Mouse (Mus musculus): ENCODE measurements around the gene Gm20458. TPM values are rescaled to one million over a fixed set of nuclear protein-coding genes. Genes with fewer than 3 reads are reported as not detected.
A peak's percentile ranks its signal among the peaks of the same experiment; 100 is the strongest.

The Gm20458 gene
- polyA plus RNA-seq, 1 experiment from 2014 or later = 5.8 TPM

DNA sequence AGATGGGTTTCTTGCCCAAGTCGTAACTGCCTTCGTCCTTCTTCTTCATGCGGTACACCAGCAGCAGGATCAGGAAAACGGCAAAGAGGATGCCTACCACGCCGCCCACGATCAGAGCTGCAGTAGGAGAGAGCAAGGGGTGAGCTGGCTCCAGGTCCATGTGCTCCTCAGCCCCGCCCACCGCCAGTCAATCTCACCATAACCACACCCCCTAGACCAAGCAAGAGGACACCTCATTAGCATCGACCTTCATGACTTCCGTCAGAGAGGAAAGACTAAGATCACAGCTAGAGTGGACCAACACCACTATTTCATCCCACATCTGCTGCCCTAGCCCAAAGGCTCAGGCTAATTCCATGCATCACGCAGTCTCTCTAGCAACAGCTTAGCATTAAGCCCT lies 34.6 kb upstream of the Gm20458 start:
- ATAC-seq (no peak), DNase-seq (peak; percentile 50)
- peaks cover 48% of the 10 kb centered on the region for H3K36me3 ChIP-seq (replicated peaks; ENCODE audit: insufficient read depth, low read length)
- no peak for TF ChIP-seq CTCF (IDR thresholded peaks at IDR 0.05; ENCODE audit: low read depth)
- no peak for TF ChIP-seq EP300 (IDR thresholded peaks at IDR 0.05; ENCODE audit: low read depth)
- peaks cover 9% of the 10 kb centered on the region for H3K4me1 ChIP-seq (ENCODE audit: insufficient read depth)
- H3K4me2 ChIP-seq (ENCODE audit: low read depth, low read length) = no peak overlapping the region
- WGBS (ENCODE audit: insufficient replicate concordance) = 26% methylated on average over 12 of the region's 12 CpGs
- no peaks in the 10 kb centered on the region for H3K9me3 ChIP-seq (ENCODE audit: low read length)
- no peak overlapping the region for H3K9ac ChIP-seq (replicated peaks)
- no peak overlapping the region for H3K27ac ChIP-seq (ENCODE audit: low read depth)
- no peak overlapping the region for H3K4me3 ChIP-seq (ENCODE audit: low read depth, low read length)
- no peaks in the 10 kb centered on the region for H3K27me3 ChIP-seq (ENCODE audit: insufficient read depth, low read length)

DNA sequence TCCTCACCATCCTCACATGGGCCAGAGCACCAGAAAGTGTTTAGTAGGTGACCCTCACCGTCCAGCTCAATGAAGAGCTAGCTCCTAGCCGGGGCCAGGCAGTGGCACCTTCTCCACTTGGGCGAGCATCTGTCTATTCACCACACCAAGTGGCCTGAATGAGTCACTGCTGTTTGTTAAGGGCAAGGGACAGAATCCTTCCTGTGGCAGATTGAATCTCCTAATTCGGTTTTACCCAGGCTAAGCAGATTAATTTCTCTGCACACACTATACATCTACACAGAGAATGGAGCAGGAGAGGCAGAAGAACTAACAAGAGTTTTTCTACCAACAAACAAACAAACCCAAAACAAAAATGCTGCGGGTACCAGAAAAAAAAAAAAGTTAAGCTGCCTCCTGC lies 33.8 kb upstream of the Gm20458 start:
- ATAC-seq (no peak), DNase-seq (no peak)
- TF ChIP-seq EP300 (IDR thresholded peaks at IDR 0.05; ENCODE audit: low read depth) (no peak), CTCF (IDR thresholded peaks at IDR 0.05; ENCODE audit: low read depth) (no peak)
- Histone ChIP-seq H3K9me3 (ENCODE audit: low read length) (no peaks in the 10 kb centered on the region), H3K27me3 (ENCODE audit: insufficient read depth, low read length) (no peaks in the 10 kb centered on the region), H3K36me3 (replicated peaks; ENCODE audit: insufficient read depth, low read length) (peaks cover 50% of the 10 kb centered on the region), H3K27ac (ENCODE audit: low read depth) (no peak overlapping the region), H3K4me3 (ENCODE audit: low read depth, low read length) (no peak overlapping the region), H3K4me1 (ENCODE audit: insufficient read depth) (peaks cover 14% of the 10 kb centered on the region), H3K4me2 (ENCODE audit: low read depth, low read length) (no peak overlapping the region), H3K9ac (replicated peaks) (no peak overlapping the region)
- 73% methylated on average over 5 of the region's 5 CpGs for WGBS (ENCODE audit: insufficient replicate concordance)

DNA sequence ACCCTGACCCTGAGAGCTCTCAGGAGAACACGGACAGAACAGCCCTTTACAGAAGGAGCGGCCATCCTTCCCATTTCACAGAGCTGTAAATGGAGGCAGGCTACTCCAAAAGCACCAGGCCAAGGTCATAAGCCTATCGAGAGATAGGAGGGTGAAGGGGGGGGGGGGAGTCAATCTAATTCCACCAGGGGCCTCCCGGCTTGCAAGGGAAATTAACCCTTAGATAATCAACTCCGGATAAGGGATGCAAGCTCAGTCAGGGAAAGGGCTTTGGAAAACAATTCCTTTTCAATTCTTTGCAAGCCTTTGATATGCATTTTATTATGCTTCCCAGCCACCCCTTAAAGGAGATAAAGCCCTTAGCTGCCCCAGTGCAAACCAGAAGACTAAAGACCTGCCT lies 32.3 kb upstream of the Gm20458 start:
- Histone ChIP-seq H3K4me3 (ENCODE audit: low read depth, low read length) (no peak overlapping the region), H3K27me3 (ENCODE audit: insufficient read depth, low read length) (no peaks in the 10 kb centered on the region), H3K4me2 (ENCODE audit: low read depth, low read length) (no peak overlapping the region), H3K4me1 (ENCODE audit: insufficient read depth) (peaks cover 18% of the 10 kb centered on the region), H3K9ac (replicated peaks) (no peak overlapping the region), H3K27ac (ENCODE audit: low read depth) (no peak overlapping the region), H3K36me3 (replicated peaks; ENCODE audit: insufficient read depth, low read length) (peaks cover 50% of the 10 kb centered on the region), H3K9me3 (ENCODE audit: low read length) (no peaks in the 10 kb centered on the region)
- WGBS (ENCODE audit: insufficient replicate concordance) = 39% methylated on average over 5 of the region's 5 CpGs
- ATAC-seq = no peak
- TF ChIP-seq CTCF (IDR thresholded peaks at IDR 0.05; ENCODE audit: low read depth) = no peak
- no peak for TF ChIP-seq EP300 (IDR thresholded peaks at IDR 0.05; ENCODE audit: low read depth)
- DNase-seq = no peak

DNA sequence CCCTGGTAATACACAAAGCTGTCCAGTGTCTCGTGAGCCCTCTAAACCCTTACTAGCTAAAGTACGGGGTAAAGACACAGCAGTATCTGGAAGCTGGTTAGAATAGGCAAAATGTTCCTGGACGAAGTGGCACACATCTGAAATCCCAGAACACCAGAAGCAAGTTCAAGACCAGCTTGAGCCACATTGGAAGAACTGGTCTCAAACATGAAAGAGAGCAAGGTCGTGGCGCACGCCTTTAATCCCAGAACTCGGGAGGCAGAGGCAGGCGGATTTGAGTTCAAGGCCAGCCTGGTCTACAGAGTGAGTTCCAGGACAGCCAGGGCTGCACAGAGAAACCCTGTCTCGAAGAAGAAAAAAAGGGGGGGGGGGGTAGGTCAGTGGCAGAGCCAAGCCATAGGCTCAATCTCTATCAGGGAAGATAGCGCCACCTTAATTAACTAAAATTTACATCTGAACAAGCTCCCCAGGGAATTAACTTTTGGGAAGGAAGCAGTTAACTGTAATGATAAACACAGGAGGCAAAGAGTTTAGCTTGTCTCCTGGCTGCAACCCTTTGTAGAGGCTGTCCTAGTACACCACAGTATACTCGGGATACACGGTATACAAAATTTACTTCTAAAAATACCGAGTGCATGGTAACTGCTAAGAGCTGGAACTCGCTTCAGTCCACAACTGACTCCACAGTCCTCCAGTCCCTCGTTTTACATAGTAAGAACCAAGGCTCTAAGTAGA lies 30.7 kb upstream of the Gm20458 start:
- DNase-seq = no peak
- no peak for ATAC-seq
- H3K4me2 ChIP-seq (ENCODE audit: low read depth, low read length) = 0 out of 2 replicates have a peak overlapping the region, but pooled peaks have one; percentile 9
- H3K9ac ChIP-seq (replicated peaks) = no peak overlapping the region
- H3K36me3 ChIP-seq (replicated peaks; ENCODE audit: insufficient read depth, low read length) = peaks cover 46% of the 10 kb centered on the region
- 51% methylated on average over 15 of the region's 15 CpGs for WGBS (ENCODE audit: insufficient replicate concordance)
- TF ChIP-seq EP300 (IDR thresholded peaks at IDR 0.05; ENCODE audit: low read depth) (no peak), CTCF (IDR thresholded peaks at IDR 0.05; ENCODE audit: low read depth) (no peak)
- no peak overlapping the region for H3K27ac ChIP-seq (ENCODE audit: low read depth)
- H3K27me3 ChIP-seq (ENCODE audit: insufficient read depth, low read length) = no peaks in the 10 kb centered on the region
- no peaks in the 10 kb centered on the region for H3K9me3 ChIP-seq (ENCODE audit: low read length)
- peaks cover 18% of the 10 kb centered on the region for H3K4me1 ChIP-seq (ENCODE audit: insufficient read depth)
- no peak overlapping the region for H3K4me3 ChIP-seq (ENCODE audit: low read depth, low read length)

DNA sequence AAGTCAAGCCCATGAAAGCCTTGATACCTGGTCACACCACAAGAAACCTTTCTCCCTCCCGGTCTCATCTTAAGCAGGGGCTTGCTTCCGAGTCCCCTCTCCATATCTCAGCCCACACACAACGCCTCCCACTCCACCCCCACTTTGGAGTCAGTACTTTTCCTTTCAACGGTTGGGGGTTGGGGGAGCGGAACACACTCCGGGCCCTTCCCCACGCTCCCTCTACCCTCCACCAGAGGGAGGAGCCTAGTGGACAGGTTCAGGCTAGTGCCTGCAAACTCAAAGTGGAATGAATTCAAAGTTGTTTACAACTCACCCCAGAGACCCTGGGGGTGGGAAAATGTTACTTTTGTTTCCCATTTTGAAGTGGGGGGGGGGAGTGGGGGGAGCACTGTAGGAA lies 30.1 kb upstream of the Gm20458 start:
- DNase-seq (no peak), ATAC-seq (no peak)
- Histone ChIP-seq H3K4me1 (ENCODE audit: insufficient read depth) (peaks cover 20% of the 10 kb centered on the region), H3K27me3 (ENCODE audit: insufficient read depth, low read length) (no peaks in the 10 kb centered on the region), H3K9ac (replicated peaks) (no peak overlapping the region), H3K9me3 (ENCODE audit: low read length) (no peaks in the 10 kb centered on the region), H3K4me3 (ENCODE audit: low read depth, low read length) (no peak overlapping the region), H3K36me3 (replicated peaks; ENCODE audit: insufficient read depth, low read length) (peaks cover 46% of the 10 kb centered on the region), H3K4me2 (ENCODE audit: low read depth, low read length) (0 out of 2 replicates have a peak overlapping the region, but pooled peaks have one; percentile 9), H3K27ac (ENCODE audit: low read depth) (0 out of 2 replicates have a peak overlapping the region, but pooled peaks have one; percentile 70)
- WGBS (ENCODE audit: insufficient replicate concordance) = 12% methylated on average over 7 of the region's 7 CpGs
- no peak for TF ChIP-seq EP300 (IDR thresholded peaks at IDR 0.05; ENCODE audit: low read depth)
- peak; percentile 28 for TF ChIP-seq CTCF (IDR thresholded peaks at IDR 0.05; ENCODE audit: low read depth)

DNA sequence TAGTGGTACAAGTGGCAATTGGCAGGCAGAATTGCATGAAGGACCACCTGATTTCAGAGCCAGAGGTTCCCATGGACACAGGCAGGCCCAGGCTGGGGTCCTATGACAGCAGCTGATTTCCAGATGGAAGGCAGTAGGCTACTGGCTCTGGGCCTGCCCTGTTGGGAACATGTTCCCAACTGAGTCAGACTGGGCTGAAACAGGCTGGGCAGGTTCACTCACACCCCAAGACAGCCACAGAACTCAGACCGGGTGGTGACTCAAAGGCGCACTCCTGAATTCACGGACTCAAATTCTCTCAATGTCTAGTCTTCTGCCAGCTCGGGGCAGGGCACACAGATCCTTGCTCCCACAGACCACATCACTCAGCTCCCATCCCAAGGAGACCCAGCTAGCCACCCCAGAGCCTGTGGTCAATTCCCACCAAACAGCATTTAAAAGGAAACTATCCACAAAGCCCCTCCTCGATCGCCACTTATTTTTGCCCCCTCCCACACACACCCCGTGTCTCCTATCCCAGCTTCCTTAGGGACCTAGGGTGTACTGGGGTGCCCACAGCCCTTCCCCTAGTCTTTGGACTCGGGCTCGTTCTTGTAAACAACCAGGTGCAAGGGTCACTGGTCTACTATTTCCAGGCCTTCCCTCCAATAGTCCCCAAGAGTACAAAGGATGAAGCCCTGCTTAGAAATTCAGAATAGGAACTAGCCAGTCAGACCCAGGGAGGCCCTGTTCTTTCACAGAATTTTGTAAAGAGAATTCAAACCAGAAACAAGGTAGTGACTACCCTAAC lies 28.9 kb upstream of the Gm20458 start:
- Histone ChIP-seq H3K9ac (replicated peaks) (peak overlapping the region; percentile 48), H3K4me3 (ENCODE audit: low read depth, low read length) (0 out of 2 replicates have a peak overlapping the region, but pooled peaks have one; percentile 23), H3K27me3 (ENCODE audit: insufficient read depth, low read length) (no peaks in the 10 kb centered on the region), H3K9me3 (ENCODE audit: low read length) (no peaks in the 10 kb centered on the region), H3K27ac (ENCODE audit: low read depth) (peak overlapping the region; percentile 70), H3K4me2 (ENCODE audit: low read depth, low read length) (peak overlapping the region; percentile 63), H3K36me3 (replicated peaks; ENCODE audit: insufficient read depth, low read length) (peaks cover 34% of the 10 kb centered on the region), H3K4me1 (ENCODE audit: insufficient read depth) (peaks cover 28% of the 10 kb centered on the region)
- TF ChIP-seq EP300 (IDR thresholded peaks at IDR 0.05; ENCODE audit: low read depth) = no peak
- TF ChIP-seq CTCF (IDR thresholded peaks at IDR 0.05; ENCODE audit: low read depth) = no peak
- WGBS (ENCODE audit: insufficient replicate concordance) = 53% methylated on average over 9 of the region's 9 CpGs
- DNase-seq (no peak), ATAC-seq (peak; percentile 34)

Data from liver, postnatal 0 days (tissue).